Mouse (Mus musculus): ENCODE measurements around the gene Crabp2. TPM values are rescaled to one million over a fixed set of nuclear protein-coding genes. Genes with fewer than 3 reads are reported as not detected.

Crabp2 gene
- total and polyA plus RNA-seq, 3 experiments, result 0.38 to 1.0 TPM; not detected in 1

DNA sequence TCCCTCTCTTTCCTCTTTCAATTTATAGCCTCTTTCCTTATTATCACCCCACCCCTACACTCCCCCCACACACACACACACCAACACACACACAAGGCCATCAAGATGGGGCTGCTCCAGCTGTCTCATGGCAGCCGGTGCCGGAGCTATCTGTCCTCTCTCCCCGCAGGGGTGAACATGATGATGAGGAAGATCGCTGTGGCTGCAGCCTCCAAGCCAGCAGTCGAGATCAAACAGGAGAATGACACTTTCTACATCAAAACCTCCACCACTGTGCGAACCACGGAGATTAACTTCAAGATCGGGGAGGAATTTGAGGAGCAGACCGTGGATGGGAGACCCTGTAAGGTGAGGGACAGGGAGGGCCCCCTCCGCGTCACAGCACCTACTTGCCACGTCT, 3.5 kb downstream of the Crabp2 start:
- H3K4me2 ChIP-seq (ENCODE audit: insufficient read depth, low read depth, poor library complexity, severe bottlenecking), result no peak overlapping the region
- no peaks in the 10 kb centered on the region for H3K9me3 ChIP-seq (replicated peaks; ENCODE audit: low read length)
- H3K36me3 ChIP-seq (replicated peaks in 1 of 2; ENCODE audit: control insufficient read depth in 1 of 2, insufficient read depth in 1 of 2, low read length in 1 of 2), result no peaks in the 10 kb centered on the region
- no peak for TF ChIP-seq CHD2 (IDR thresholded peaks at IDR 0.05; ENCODE audit: low read length)
- TF ChIP-seq SMC3 (IDR thresholded peaks at IDR 0.05; ENCODE audit: low read depth, low read length), result no peak
- TF ChIP-seq USF2 (conservative IDR thresholded peaks at IDR 0.05; ENCODE audit: low read depth, low read length), result no peak
- no peak for TF ChIP-seq NELFE (IDR thresholded peaks at IDR 0.05; ENCODE audit: low read depth, low read length)
- no peak for TF ChIP-seq MAZ (IDR thresholded peaks at IDR 0.05; ENCODE audit: low read depth, low read length)
- TF ChIP-seq JUN (IDR thresholded peaks at IDR 0.05; ENCODE audit: insufficient read depth, low read depth, low read length), result no peak
- no peak for TF ChIP-seq MXI1 (IDR thresholded peaks at IDR 0.05; ENCODE audit: low read depth, low read length)
- no peak for TF ChIP-seq ZC3H11A (IDR thresholded peaks at IDR 0.05; ENCODE audit: low read depth, low read length)
- no peak for TF ChIP-seq MYC (IDR thresholded peaks at IDR 0.05; ENCODE audit: low read depth, low read length)
- TF ChIP-seq CHD1 (IDR thresholded peaks at IDR 0.05; ENCODE audit: low read depth, low read length), result no peak
- no peak for TF ChIP-seq JUND (conservative IDR thresholded peaks at IDR 0.05; ENCODE audit: low read depth, low read length)
- no peak for TF ChIP-seq NRF1 (IDR thresholded peaks at IDR 0.05; ENCODE audit: low read depth, low read length)
- TF ChIP-seq USF1 (IDR thresholded peaks at IDR 0.05; ENCODE audit: low read depth, low read length), result no peak
- no peak for TF ChIP-seq RAD21 (IDR thresholded peaks at IDR 0.05; ENCODE audit: low read depth, low read length)
- no peak for TF ChIP-seq TCF12 (IDR thresholded peaks at IDR 0.05; ENCODE audit: low read depth, low read length)
- TF ChIP-seq EP300 (IDR thresholded peaks at IDR 0.05; ENCODE audit: low read length), result no peak
- no peaks in the 10 kb centered on the region for H3K4me1 ChIP-seq (ENCODE audit: control insufficient read depth in 1 of 2, insufficient read depth in 2 of 2)
- no peaks in the 10 kb centered on the region for H3K79me2 ChIP-seq (replicated peaks; ENCODE audit: control insufficient read depth, extremely low read depth, insufficient read depth, poor library complexity, severe bottlenecking)
- H3K4me3 ChIP-seq (replicated peaks in 1 of 3; ENCODE audit: low read depth in 2 of 3, low read length in 2 of 3, poor library complexity in 1 of 3), result no peak overlapping the region
- H3K27ac ChIP-seq (ENCODE audit: insufficient read depth, low read depth), result no peak overlapping the region
- dilution Hi-C loops (cut with MboI; ENCODE audit: extremely low pct_ligation_motif_present, extremely low pct_unique_long_range_greater_than_20kb, low sequenced_read_pairs) (no loop called here), in situ Hi-C loops (cut with MboI; ENCODE audit: low pct_ligation_motif_present, low pct_unique_long_range_greater_than_20kb, low sequenced_read_pairs) (no loop called here)
- DNase-seq (ENCODE audit: extremely low read depth), result no peak
- no peak overlapping the region for H3K9ac ChIP-seq (ENCODE audit: insufficient read depth, low read depth)
- H3K27me3 ChIP-seq (replicated peaks), result peaks cover 3% of the 10 kb centered on the region

DNA sequence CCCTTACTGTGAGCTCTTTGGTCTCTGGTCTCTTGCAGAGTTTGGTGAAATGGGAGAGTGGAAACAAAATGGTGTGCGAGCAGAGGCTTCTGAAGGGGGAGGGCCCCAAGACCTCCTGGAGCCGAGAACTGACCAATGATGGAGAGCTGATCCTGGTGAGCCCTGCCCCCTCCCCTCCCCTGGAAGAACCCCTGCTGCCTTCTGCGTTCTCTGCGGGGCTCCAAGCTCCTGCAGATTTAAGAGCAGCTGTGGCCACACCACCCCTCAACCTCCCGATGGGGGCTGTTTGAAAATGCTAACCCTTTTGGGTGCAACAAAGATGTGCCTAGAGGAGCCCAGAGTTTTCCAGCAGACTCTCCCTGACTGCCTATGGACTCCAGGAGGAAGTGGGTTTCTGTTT, 4.0 kb downstream of the Crabp2 start:
- Histone ChIP-seq H3K4me1 (ENCODE audit: control insufficient read depth in 1 of 2, insufficient read depth in 2 of 2) (no peaks in the 10 kb centered on the region), H3K9me3 (replicated peaks; ENCODE audit: low read length) (no peaks in the 10 kb centered on the region), H3K9ac (ENCODE audit: insufficient read depth, low read depth) (no peak overlapping the region), H3K36me3 (replicated peaks in 1 of 2; ENCODE audit: control insufficient read depth in 1 of 2, insufficient read depth in 1 of 2, low read length in 1 of 2) (no peaks in the 10 kb centered on the region), H3K4me2 (ENCODE audit: insufficient read depth, low read depth, poor library complexity, severe bottlenecking) (no peak overlapping the region), H3K27me3 (replicated peaks) (peaks cover 5% of the 10 kb centered on the region), H3K27ac (ENCODE audit: insufficient read depth, low read depth) (no peak overlapping the region), H3K79me2 (replicated peaks; ENCODE audit: control insufficient read depth, extremely low read depth, insufficient read depth, poor library complexity, severe bottlenecking) (no peaks in the 10 kb centered on the region), H3K4me3 (replicated peaks in 1 of 3; ENCODE audit: low read depth in 2 of 3, low read length in 2 of 3, poor library complexity in 1 of 3) (no peak overlapping the region)
- dilution Hi-C loops (cut with MboI; ENCODE audit: extremely low pct_ligation_motif_present, extremely low pct_unique_long_range_greater_than_20kb, low sequenced_read_pairs) (no loop called here), in situ Hi-C loops (cut with MboI; ENCODE audit: low pct_ligation_motif_present, low pct_unique_long_range_greater_than_20kb, low sequenced_read_pairs) (no loop called here)
- no peak for TF ChIP-seq JUN (IDR thresholded peaks at IDR 0.05; ENCODE audit: insufficient read depth, low read depth, low read length)
- TF ChIP-seq JUND (conservative IDR thresholded peaks at IDR 0.05; ENCODE audit: low read depth, low read length), result no peak
- no peak for TF ChIP-seq GABPA (IDR thresholded peaks at IDR 0.05; ENCODE audit: insufficient replicate concordance, low read depth, low read length)
- TF ChIP-seq ZNF384 (IDR thresholded peaks at IDR 0.05; ENCODE audit: low read depth, low read length), result no peak
- no peak for TF ChIP-seq EP300 (IDR thresholded peaks at IDR 0.05; ENCODE audit: low read length)
- TF ChIP-seq MYC (IDR thresholded peaks at IDR 0.05; ENCODE audit: low read depth, low read length), result no peak
- DNase-seq (ENCODE audit: extremely low read depth), result no peak
